Mouse (Mus musculus): Measurements from ENCODE around the gene Fads2. TPM values are rescaled to one million over a fixed set of nuclear protein-coding genes. Genes with fewer than 3 reads are reported as not detected.

Fads2 gene
- total RNA-seq, 2 experiments from 2014 or later: 1.7 to 4.1 TPM

DNA sequence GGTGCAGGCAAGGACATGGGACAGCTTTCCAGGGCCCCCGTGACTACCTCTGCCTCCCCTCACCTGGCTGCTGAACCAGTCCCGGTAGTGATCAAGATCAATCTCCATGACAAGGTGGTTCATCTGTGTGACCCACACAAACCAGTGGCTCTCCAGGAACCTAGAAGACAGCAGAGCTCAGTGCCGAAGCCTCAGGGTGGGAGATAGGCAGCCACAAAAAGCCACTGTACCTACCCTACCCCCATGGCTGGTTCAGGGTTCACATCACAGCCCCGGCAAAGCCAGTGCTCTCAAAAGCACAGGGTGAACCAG is 35.4 kb downstream of the Fads2 start:
- Histone ChIP-seq H3K4me3 (no peak overlapping the region), H3K27ac (no peak overlapping the region)
- TF ChIP-seq CTCF (IDR thresholded peaks at IDR 0.05): no peak
- DNase-seq: no peak
- intact Hi-C loops (cut with DNase I): no loop called here

DNA sequence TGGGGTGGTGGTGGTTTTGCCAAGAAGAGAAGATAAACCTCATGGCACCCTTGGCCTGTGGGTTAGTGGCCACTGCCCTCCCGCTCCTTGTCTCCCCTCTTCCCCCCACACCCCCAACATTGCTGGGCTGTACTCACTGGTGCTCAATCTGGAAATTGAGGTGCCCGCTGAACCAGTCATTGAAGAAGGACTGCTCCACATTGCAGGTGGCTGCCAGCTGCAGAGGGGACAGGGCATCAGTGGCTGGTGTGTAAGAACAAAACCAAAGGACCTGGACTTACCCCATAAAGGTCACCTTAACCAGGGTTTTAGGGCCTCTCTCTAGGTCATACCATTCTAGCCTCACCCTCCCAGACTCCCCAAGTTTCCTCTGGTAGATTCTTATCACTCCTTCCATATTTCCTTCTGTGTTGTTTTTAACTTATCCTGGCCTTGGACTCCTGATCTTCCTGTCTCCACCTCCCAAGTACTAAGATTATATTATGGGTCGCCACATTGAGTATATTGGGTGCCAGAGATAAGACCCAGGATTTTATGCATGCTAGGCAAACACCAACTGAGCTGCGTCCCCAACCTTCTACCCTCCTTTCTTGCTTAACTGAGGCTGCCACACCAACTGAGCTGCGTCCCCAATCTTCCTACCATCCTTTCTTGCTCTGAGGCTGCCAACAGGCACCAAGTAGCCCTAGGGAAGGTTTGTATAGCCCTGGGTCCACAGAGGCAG is 35.9 kb downstream of the Fads2 start:
- Histone ChIP-seq H3K4me3 (no peak overlapping the region), H3K27ac (no peak overlapping the region)
- TF ChIP-seq CTCF (IDR thresholded peaks at IDR 0.05): no peak
- intact Hi-C loops (cut with DNase I): no loop called here
- DNase-seq: no peak

DNA sequence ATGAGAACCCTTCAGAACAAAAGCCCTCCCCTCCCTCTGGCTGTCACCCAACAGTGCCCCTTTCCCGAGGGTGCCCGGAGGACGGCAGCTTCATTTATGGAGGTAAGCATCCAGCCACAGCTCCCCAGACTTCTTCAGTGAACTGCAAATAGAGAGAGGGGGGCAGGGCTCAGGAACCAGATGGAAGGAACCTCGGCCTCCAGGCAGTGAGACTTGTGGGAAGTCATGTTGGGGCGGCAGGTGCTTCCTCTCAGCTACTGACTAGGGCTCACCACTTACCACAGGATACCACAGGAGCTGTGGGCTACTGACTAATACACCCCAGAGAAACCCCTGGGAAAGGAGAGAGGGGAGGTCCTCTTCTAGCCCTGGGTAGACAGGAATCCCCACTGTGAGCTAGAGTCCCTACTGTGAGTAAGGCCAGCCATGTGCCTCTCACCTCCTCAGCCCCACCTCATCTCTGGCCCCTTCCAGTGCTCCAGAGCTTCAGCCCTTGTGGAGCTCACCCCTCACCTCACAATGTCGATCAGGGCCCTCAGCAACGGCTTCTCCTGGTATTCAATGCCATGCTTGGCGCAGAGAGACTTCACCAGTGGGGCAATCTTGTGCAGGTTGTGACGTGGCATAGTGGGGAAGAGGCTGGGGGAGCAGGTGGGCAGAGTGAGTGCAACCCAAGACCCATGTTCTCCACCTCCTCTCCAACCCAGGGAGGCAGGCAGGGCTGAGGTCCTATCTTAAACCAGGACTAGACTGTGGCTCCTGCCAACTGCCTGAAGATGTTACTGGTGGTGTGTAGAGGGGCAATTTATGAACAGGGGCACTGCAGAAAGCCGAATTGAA is 37.2 kb downstream of the Fads2 start:
- H3K27ac ChIP-seq: no peak overlapping the region
- intact Hi-C loops (cut with DNase I): no loop called here
- DNase-seq: no peak
- H3K4me3 ChIP-seq: no peak overlapping the region
- no peak for TF ChIP-seq CTCF (IDR thresholded peaks at IDR 0.05)

DNA sequence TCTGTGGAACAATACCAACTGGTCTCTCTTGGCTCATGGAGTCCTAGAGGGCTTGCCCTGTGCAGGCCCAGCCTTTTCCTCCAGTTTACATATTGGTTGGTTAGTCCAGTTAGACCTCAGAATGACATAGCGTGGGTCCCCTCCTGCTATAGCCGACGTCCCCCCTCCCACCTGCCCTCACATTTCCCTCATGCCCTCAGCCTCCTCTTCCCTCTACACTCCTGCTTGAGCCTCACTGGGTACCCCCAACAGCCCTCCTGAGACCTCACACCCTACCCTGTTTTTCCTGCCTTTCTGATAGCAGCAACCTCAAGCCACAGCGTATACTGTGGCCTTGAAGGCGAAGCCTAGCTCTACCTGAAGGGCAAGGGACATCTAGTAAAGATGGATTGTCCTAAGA is 38.7 kb downstream of the Fads2 start:
- no peak for DNase-seq
- intact Hi-C loops (cut with DNase I): no loop called here
- H3K4me3 ChIP-seq: no peak overlapping the region
- no peak for TF ChIP-seq CTCF (IDR thresholded peaks at IDR 0.05)
- H3K27ac ChIP-seq: no peak overlapping the region

DNA sequence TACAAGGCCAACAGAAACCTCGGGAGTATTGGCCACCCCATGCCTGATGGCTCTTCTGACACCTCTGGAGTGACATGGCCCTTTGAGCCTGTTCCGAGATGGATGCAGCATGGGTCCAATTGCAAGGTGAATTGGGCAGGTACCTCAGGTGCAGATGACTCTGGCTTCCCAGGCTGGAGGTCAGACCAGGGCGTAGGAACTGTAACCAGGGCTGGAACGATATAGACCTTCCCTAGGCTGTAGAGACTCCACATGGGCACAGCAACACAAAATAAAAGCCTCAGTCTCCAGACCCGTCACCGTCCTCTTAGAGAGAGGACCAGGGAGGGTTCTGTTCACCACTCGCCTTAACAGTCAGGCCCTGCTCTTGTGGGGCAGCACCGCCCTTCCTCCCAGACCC is 39.3 kb downstream of the Fads2 start:
- intact Hi-C loops (cut with DNase I): no loop called here
- no peak overlapping the region for H3K27ac ChIP-seq
- no peak for TF ChIP-seq CTCF (IDR thresholded peaks at IDR 0.05)
- no peak for DNase-seq
- no peak overlapping the region for H3K4me3 ChIP-seq

DNA sequence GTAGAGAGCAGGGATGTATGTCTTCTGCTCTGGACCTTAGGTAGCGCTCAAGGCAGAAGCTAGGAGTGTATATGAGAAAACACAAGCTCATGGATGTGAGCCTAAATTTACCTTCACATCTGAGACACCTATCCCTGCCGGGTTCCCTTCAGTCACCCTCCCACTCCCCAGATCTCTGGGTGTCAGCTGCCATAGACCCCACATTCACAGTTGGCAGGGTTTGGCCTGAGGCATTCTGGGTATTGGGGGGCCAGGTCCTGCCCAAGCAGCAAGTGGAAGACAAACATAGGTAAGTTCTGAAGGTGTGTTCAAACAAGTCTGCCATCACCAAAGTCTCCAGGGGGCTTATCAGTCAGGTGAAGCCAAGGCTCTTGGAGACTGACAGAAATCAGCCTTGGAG is 39.9 kb downstream of the Fads2 start:
- DNase-seq: no peak
- no peak for TF ChIP-seq CTCF (IDR thresholded peaks at IDR 0.05)
- H3K4me3 ChIP-seq: no peak overlapping the region
- intact Hi-C loops (cut with DNase I): no loop called here
- H3K27ac ChIP-seq: no peak overlapping the region

DNA sequence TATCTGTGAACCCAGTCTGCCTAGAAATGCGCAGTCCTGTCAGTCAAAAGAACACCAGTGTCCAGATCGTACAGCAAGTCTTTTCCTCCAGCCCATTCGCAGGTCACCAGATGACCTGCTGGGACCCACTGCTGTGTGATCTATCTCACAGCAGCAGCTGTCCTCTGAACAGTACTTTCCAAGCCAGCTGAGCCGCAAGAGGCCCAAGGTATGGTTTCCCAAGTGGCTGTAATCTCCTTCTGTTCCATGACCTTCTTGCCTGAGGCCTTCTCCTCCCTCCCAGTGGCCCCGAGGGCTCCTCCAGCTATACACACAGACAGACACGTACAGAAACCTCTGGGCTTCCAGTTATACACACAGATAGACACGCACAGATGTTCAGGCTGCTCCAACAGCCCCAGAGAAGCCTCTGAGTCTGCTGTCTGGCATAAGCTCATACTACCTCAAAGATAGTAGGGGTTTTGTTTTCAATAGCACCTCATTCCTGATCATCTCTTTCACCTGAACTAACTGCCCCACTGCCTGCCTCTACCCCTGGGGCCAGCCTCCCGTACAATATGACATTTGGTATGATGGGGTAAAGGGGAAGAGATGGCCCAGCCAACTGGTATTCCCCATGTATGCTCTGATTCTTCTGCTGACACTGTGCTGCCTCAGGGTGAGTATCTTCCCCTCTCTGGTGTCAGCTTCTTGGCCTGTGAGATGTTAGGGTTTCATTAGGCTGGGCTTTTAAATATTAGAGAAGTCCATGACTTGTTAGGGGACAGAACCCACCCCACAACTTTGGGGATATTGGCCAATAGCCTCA is 40.6 kb downstream of the Fads2 start:
- intact Hi-C loops (cut with DNase I): no loop called here
- Histone ChIP-seq H3K27ac (no peak overlapping the region), H3K4me3 (no peak overlapping the region)
- TF ChIP-seq CTCF (IDR thresholded peaks at IDR 0.05): no peak
- no peak for DNase-seq

DNA sequence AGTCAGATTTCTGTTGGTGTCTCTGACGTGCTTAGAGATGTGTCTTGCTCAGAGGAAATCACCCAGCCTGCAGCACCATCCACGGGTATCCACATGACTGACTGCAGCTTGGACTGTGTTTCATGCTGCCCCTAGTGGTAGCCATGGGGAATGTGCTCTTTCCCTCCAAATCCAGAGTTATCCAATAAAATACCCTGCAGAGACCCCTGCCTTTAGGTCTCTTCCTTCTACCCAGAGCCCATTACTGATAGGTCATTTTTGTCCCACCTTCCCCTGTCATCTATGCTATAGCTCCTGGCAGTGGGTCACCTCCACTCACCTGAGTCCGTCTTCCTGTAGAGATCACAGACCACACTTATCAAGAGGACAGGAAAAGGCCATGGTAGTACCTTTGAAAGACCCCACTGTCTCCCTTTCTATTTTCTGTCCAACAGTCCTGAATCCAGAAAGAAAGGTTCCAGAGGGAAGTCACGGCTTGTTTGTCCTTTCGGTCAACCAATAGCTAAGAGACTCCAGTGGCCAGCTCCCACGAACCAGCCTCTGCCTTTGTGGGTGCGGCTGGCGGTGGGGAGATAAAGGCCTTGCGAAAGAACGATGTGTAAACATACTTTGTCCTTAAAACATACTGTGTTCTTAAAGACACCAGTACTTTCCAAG is 41.5 kb downstream of the Fads2 start:
- peak; percentile 80 for TF ChIP-seq CTCF (IDR thresholded peaks at IDR 0.05)
- no peak for DNase-seq
- intact Hi-C loops (cut with DNase I): no loop called here
- Histone ChIP-seq H3K4me3 (no peak overlapping the region), H3K27ac (no peak overlapping the region)

DNA sequence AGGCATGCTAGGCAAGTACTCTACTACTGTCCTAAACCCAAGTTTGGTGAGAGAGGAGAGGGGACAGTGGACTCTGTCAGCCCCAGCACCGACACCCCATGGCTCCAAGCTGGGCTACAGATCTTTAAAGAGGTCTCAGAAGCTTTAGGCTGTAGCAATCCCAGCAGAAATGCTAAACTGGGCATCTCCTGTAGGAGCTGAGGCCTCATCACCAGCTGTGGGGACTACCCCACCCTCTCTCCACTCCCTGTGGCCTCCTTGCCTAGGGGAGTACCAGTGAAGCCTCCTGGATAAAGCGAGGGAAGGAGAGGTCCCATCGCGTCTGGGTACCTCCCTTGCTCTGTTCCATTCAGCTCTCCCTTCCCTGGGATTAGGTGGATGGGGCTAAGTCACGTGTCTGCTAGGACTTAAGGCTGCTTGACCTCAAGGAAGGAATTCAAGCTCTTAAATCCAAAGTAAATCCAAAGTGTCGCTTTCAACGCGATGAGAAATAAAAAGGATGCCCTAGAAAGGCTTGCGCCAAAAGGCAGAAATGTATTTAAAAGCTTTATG is 42.6 kb downstream of the Fads2 start:
- TF ChIP-seq CTCF (IDR thresholded peaks at IDR 0.05): no peak
- Histone ChIP-seq H3K4me3 (no peak overlapping the region), H3K27ac (no peak overlapping the region)
- intact Hi-C loops (cut with DNase I): no loop called here
- no peak for DNase-seq

DNA sequence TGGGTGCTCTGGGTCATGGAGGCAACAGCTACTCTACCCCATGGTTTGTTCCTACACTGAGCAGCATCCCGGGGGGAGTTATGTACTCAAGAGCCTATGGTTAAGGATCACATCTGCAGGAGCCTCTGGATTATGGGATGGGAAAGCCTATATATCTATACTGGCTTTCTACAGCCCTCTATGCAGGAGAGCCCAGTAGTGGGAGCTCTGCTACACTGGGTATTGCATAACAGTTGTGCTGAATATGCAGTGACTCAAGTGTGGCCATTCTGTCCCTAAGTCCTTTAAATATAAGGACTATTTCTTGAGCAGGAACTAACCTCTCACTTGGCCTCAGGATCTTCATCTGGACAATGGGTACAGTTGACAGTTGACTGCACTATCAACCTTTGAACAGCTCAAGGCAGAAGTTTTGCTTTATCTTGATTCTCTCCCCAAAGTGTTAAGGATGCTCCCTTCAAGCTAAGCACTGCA is 43.2 kb downstream of the Fads2 start:
- DNase-seq: no peak
- intact Hi-C loops (cut with DNase I): no loop called here
- Histone ChIP-seq H3K27ac (no peak overlapping the region), H3K4me3 (no peak overlapping the region)
- TF ChIP-seq CTCF (IDR thresholded peaks at IDR 0.05): no peak

DNA sequence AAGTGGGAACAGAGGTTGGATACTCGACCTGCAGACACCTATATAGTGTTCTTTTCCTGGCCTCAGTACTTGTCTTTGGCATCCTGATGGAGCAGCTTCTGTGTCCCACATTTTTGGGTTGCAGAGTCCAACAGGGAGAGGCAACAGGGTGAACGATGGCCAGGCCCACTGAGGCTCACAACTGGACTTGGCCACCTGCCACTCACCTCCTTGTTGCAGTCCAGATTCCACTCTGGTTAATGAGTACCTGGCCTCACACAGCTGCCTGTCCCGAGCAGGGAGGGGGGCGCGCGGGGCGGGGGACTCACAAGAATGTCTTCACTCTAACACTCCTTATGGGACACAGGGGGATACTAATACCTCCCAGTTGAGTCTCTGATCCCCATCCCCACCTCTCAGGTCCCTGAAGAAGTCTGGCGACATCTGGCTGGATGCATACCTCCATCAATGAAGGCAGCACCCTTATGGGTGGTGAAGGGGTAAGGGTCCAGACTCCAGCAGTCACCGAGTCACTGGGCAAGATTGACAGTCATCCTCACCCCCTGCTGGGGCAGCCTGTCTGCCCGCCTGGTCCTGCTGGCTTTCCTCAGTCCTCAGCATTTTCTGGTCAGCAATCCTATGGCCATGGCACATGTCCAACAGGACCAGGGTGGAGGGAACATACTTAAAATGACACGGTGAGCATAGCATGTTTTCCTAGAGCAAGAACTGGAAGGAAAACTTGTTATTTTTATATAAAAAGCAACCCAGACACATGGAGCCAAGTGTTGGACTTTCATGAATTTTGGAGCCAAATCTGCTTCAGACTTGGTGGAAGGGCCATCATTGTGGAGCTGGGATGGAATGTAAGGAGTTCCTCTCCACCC is 43.8 kb downstream of the Fads2 start:
- TF ChIP-seq CTCF (IDR thresholded peaks at IDR 0.05): no peak
- no peak overlapping the region for H3K27ac ChIP-seq
- intact Hi-C loops (cut with DNase I): no loop called here
- H3K4me3 ChIP-seq: no peak overlapping the region
- DNase-seq: no peak

Measured in gastrocnemius, adult 2 months (tissue).